Mouse (Mus musculus) forebrain, embryonic 14.5 days (tissue): ENCODE measurements around the gene Gpr18. TPM values are rescaled to one million over a fixed set of nuclear protein-coding genes. Genes with fewer than 3 reads are reported as not detected.

Experiments
- ATAC-seq: fragments of 200-750 bp; cut with Nextera tagmentation; 2 replicates; pipeline ENCODE4 v1.8.0; 2017; ENCODE audit warnings: mild to moderate bottlenecking, moderate library complexity
- DNase-seq: peaks from one replicate; pipeline ENCODE4 v3.0.0-alpha.2; 2015; ENCODE audit warnings: low spot score
- H3K27ac ChIP-seq: fragments of 300-500 bp; sonication (generic); 2 replicates; pipeline ENCODE4 v1.5.1; 2014; ENCODE audit warnings: low read depth, mild to moderate bottlenecking, control low read depth, low read length, moderate library complexity
- H3K27me3 ChIP-seq: fragments of 300-500 bp; sonication (generic); replicated peaks from 2 replicates; pipeline ENCODE4 v1.6.1; 2014; ENCODE audit warnings: low read length, control low read depth, mixed read lengths; ENCODE audit not compliant: control insufficient read depth, insufficient read depth
- H3K36me3 ChIP-seq: fragments of 300-500 bp; sonication (generic); 2 replicates; pipeline ENCODE4 v1.6.1; 2014; ENCODE audit warnings: low read length, control low read depth; ENCODE audit not compliant: control insufficient read depth, insufficient read depth
- H3K4me1 ChIP-seq: fragments of 300-500 bp; sonication (generic); 2 replicates; pipeline ENCODE4 v1.6.1; 2014; ENCODE audit warnings: antibody characterized with exemption, low read length, control low read depth; ENCODE audit not compliant: control insufficient read depth, insufficient read depth
- H3K4me2 ChIP-seq: fragments of 300-500 bp; sonication (generic); 2 replicates; pipeline ENCODE4 v1.6.1; 2014; ENCODE audit warnings: mild to moderate bottlenecking, control low read depth, low read length
- H3K4me3 ChIP-seq: fragments of 300-500 bp; sonication (generic); 2 replicates; pipeline ENCODE4 v1.5.1; 2014; ENCODE audit warnings: low read depth, low read length, control low read depth
- H3K9ac ChIP-seq: fragments of 300-500 bp; sonication (generic); 2 replicates; pipeline ENCODE4 v1.6.1; 2014; ENCODE audit warnings: mild to moderate bottlenecking, low read length, control low read depth, moderate library complexity
- H3K9me3 ChIP-seq: fragments of 300-500 bp; sonication (generic); replicated peaks from 2 replicates; pipeline ENCODE4 v1.6.1; 2016; ENCODE audit warnings: low read length, control low read depth, mixed read lengths; ENCODE audit not compliant: control insufficient read depth
- WGBS: fragments of 180-500 bp; shearing (Covaris S2); extraction: QIAGEN DNeasy Blood & Tissue Kit; methylation state at CpG from one replicate; pipeline ENCODE4 v1.1.7; 2014; 5-methylcytosine and 5-hydroxymethylcytosine counted together
- polyA plus RNA-seq: library from polyadenylated mRNA; unstranded; fragments of >200 nt; fragmentation: Nextera tagmentation; extraction: Ambion mirVana; gene quantifications from 2 replicates; pipeline ENCODE4 v1.2.1, GENCODE M21; 2014

The Gpr18 gene
- polyA plus RNA-seq, 1 experiment from 2014 or later, result not detected

GRCm38 (mm10) chr14:121954129-121954528, 38.5 kb upstream of the Gpr18 start:
- Histone ChIP-seq H3K4me3 (no peak overlapping the region), H3K36me3 (0 out of 2 replicates have a peak, but pooled peaks cover 4% of the 10 kb centered on the region), H3K27me3 (no peaks in the 10 kb centered on the region), H3K27ac (no peak overlapping the region), H3K9me3 (no peaks in the 10 kb centered on the region), H3K4me1 (no peaks in the 10 kb centered on the region), H3K9ac (no peak overlapping the region), H3K4me2 (no peak overlapping the region)
- DNase-seq (no peak), ATAC-seq (no peak)
- WGBS, result 95% methylated on average over 11 of the region's 11 CpGs

GRCm38 (mm10) chr14:121952046-121952400, 36.4 kb upstream of the Gpr18 start:
- H3K4me2 ChIP-seq, result no peak overlapping the region
- H3K4me3 ChIP-seq, result no peak overlapping the region
- H3K9me3 ChIP-seq, result no peaks in the 10 kb centered on the region
- no peaks in the 10 kb centered on the region for H3K27me3 ChIP-seq
- no peak for ATAC-seq
- H3K9ac ChIP-seq, result no peak overlapping the region
- 93% methylated on average over 5 of the region's 5 CpGs for WGBS
- 0 out of 2 replicates have a peak, but pooled peaks cover 4% of the 10 kb centered on the region for H3K36me3 ChIP-seq
- no peaks in the 10 kb centered on the region for H3K4me1 ChIP-seq
- DNase-seq, result no peak
- H3K27ac ChIP-seq, result no peak overlapping the region

DNA sequence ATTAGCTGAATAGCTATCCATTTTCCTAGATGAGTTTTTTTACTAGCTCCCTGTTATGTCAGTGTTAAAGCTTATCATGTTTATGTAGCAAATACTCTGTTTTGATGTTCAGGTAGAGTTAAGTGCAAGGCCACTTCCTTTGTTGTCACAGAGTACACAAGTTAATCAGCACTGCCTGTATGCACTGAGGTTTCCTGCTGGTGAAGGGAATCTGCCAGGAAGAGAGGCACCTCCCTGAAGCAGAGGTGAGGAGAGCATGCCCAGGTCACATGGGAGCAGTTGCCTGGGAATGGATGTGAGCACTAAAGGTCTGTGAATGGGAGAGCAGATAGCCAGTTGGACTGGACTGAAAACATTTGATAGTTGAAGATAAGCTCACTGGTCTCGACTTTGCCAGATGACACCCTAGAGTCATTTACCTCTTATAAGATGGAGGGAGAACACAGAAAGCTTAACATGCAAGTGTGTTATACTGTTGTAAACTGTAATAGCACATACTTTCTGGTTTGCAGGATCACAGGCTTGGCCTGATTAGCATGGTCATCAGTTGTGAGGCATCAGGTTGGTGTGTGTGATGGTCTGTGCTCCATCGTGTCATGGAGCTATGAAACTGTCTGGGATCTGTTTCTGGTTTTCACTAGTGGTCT, 35.9 kb upstream of the Gpr18 start:
- Histone ChIP-seq H3K4me2 (no peak overlapping the region), H3K9me3 (no peaks in the 10 kb centered on the region), H3K27ac (no peak overlapping the region), H3K4me3 (no peak overlapping the region), H3K27me3 (no peaks in the 10 kb centered on the region), H3K4me1 (no peaks in the 10 kb centered on the region), H3K36me3 (0 out of 2 replicates have a peak, but pooled peaks cover 4% of the 10 kb centered on the region), H3K9ac (no peak overlapping the region)
- no peak for DNase-seq
- WGBS, result 88% methylated on average over 2 of the region's 2 CpGs
- no peak for ATAC-seq

DNA sequence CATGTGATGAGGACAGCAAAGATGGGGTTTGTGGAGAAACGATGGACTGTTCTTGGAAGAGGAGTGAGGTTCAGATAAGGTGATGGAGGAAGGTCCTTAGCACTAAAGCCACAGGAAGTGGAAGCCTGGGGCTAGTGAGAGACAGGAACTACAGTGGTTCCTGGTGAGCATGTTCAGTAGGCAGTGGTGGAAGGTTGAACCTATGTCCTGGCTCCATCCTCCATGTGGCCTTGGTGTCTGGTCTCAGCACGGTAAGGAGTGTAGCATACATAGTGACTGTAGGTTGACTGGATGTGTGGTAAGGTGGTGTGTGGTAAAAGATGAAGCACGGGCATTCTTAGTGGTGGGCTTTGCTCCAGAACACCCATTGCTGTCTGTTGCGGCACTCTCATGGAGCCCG, 34.3 kb upstream of the Gpr18 start:
- no peak overlapping the region for H3K9ac ChIP-seq
- no peak overlapping the region for H3K4me3 ChIP-seq

DNA sequence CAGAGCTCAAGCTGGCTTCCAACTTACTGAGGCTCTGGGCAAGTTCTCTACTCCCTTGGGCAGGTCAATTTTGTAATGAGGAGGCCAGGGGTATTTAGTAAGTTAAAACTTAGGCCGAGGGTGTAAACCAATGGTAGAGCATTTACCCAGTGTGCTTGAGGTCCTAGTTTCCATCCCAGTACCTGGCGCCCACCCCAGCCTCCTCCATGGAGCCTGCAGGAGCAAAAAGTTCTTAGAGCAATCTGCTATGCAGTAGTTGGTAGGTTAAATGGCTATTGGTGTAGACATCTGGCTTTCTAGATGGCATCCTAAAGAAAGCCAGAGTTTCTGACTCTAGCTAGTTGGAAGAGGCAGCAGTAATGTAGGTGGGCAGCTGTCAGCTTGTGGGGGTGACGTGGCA, 33.9 kb upstream of the Gpr18 start:
- Histone ChIP-seq H3K4me2 (no peak overlapping the region), H3K27ac (no peak overlapping the region), H3K4me3 (no peak overlapping the region), H3K27me3 (no peaks in the 10 kb centered on the region), H3K9me3 (no peaks in the 10 kb centered on the region), H3K9ac (no peak overlapping the region), H3K4me1 (no peaks in the 10 kb centered on the region), H3K36me3 (0 out of 2 replicates have a peak, but pooled peaks cover 2% of the 10 kb centered on the region)
- no peak for DNase-seq
- ATAC-seq, result no peak
- WGBS, result 90% methylated on average over 3 of the region's 3 CpGs

More for the DNA sequence above, 34.3 kb upstream of the Gpr18 start:
- ATAC-seq (no peak), DNase-seq (no peak)
- Histone ChIP-seq H3K36me3 (0 out of 2 replicates have a peak, but pooled peaks cover 4% of the 10 kb centered on the region), H3K27ac (no peak overlapping the region), H3K27me3 (no peaks in the 10 kb centered on the region), H3K4me2 (no peak overlapping the region), H3K4me1 (no peaks in the 10 kb centered on the region), H3K9me3 (no peaks in the 10 kb centered on the region)
- WGBS, result 95% methylated on average over 5 of the region's 5 CpGs

GRCm38 (mm10) chr14:121947966-121948365, 32.4 kb upstream of the Gpr18 start:
- Histone ChIP-seq H3K27me3 (no peaks in the 10 kb centered on the region), H3K9me3 (no peaks in the 10 kb centered on the region), H3K4me2 (no peak overlapping the region), H3K4me1 (no peaks in the 10 kb centered on the region), H3K36me3 (no peaks in the 10 kb centered on the region), H3K4me3 (no peak overlapping the region), H3K27ac (no peak overlapping the region), H3K9ac (no peak overlapping the region)
- DNase-seq, result no peak
- WGBS, result 91% methylated on average over 3 of the region's 3 CpGs
- no peak for ATAC-seq

DNA sequence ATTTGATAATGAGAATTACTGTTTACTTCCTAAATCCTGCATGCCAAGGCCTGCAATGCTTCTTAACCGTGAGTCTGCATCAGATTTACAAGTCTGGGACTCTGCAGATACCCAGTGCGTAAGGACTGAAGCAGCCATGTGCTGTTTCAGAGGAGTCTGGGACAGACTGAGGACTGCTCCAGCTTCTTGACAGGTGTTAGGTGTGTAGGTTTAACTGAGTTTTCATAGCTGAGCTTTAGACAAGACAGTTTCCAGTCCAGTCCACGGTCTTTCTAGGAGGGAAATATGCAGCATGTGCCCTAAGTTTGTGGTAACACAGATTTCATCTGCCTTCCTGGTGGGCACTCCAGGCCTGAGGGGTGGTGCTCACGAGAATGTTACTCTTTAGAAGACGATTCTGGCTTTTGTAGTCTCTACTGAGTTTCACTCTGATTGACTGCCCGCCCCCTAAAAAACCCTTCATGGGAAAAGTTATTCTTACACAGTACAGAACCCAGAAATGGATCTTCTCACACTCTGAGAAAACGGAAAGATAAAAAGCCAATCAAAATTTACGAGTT, 31.7 kb upstream of the Gpr18 start:
- no peak for DNase-seq
- 80% methylated on average over 8 of the region's 8 CpGs for WGBS
- H3K4me2 ChIP-seq, result no peak overlapping the region
- no peaks in the 10 kb centered on the region for H3K36me3 ChIP-seq
- H3K27ac ChIP-seq, result no peak overlapping the region
- H3K27me3 ChIP-seq, result no peaks in the 10 kb centered on the region
- H3K4me1 ChIP-seq, result no peaks in the 10 kb centered on the region
- ATAC-seq, result no peak
- no peak overlapping the region for H3K4me3 ChIP-seq
- no peak overlapping the region for H3K9ac ChIP-seq
- H3K9me3 ChIP-seq, result no peaks in the 10 kb centered on the region

DNA sequence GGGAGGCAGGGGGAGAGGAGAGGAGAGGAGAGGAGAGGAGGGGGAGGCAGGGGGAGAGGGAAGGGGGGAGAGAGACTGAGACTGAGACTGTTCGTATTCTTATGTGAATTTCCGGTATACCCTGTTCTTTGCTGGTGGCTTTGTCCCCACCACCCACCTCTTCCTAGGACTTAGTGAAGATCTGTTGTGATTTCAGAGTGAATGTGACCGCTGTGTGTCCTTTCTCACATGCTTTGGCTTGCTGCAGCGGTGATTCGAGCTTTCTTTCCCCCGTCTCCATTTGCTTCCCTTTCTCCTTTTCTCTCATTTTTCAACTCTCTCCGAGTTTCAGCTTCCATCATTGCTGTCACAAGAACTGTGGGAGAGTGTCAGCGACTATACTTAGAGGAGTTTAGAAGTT, 31.1 kb upstream of the Gpr18 start:
- no peak overlapping the region for H3K4me2 ChIP-seq
- H3K27me3 ChIP-seq, result no peaks in the 10 kb centered on the region
- ATAC-seq (no peak), DNase-seq (no peak)
- 75% methylated on average over 8 of the region's 8 CpGs for WGBS
- no peaks in the 10 kb centered on the region for H3K9me3 ChIP-seq
- no peak overlapping the region for H3K4me3 ChIP-seq
- no peaks in the 10 kb centered on the region for H3K4me1 ChIP-seq
- no peaks in the 10 kb centered on the region for H3K36me3 ChIP-seq
- H3K9ac ChIP-seq, result no peak overlapping the region
- no peak overlapping the region for H3K27ac ChIP-seq

DNA sequence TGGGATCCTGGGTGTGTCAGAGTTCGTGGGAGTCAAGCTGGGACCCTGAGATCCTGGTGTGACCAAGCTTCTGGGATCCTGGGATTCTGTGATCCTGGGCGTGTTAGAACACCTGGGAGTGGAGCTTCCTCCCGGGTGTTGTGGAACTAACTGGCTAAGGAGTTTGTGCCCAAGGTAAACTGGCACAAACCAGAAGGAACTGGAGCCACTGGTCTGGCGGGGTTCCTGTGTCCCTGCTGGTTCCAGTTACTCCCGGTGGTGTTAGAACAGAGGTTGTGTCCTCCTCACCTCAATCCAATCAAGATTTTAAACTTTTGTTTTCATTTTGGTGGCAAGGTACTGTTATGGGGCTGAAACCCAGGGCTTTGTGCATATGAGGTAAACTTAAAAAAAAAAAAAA, 30.6 kb upstream of the Gpr18 start:
- no peak for ATAC-seq
- Histone ChIP-seq H3K27ac (no peak overlapping the region), H3K4me3 (no peak overlapping the region), H3K27me3 (no peaks in the 10 kb centered on the region), H3K4me1 (no peaks in the 10 kb centered on the region), H3K9ac (no peak overlapping the region), H3K4me2 (no peak overlapping the region), H3K36me3 (no peaks in the 10 kb centered on the region), H3K9me3 (no peaks in the 10 kb centered on the region)
- WGBS, result 90% methylated on average over 5 of the region's 5 CpGs
- no peak for DNase-seq
